Mouse (Mus musculus): ENCODE data around the gene Anxa11.
"Not testable (repeated sequence)": the region's sequence is repeated elsewhere in the genome, so short reads cannot be mapped to it uniquely, and the experiment has no call there.

DNA sequence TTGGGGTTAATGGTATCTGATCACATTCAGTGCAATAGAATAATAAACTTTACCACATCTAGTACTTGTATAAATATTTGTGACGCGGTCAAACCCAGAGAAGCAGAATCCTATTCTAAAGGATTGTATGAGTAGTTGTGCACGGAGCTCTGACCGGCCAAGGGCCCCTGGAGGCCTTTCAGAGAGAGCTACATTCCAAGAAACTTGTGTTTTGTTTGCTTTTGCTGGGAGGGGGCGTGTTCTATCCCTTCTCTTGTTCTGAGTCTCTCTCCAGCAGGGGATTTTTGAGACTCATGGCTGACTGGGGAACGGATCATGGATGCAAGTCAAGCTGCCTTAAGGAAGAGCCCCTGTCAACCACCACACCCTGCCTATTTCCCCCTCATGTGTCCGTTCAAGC, 53.7 kb downstream of the Anxa11 start:
- not testable (repeated sequence) for TF ChIP-seq POLR2A (IDR thresholded peaks at IDR 0.05; ENCODE audit: control insufficient read depth in 1 of 2, insufficient read depth in 1 of 2, low read depth in 1 of 2, low read length in 2 of 2, poor library complexity in 1 of 2); GABPA (IDR thresholded peaks at IDR 0.05; ENCODE audit: low read depth, low read length); ZC3H11A (IDR thresholded peaks at IDR 0.05; ENCODE audit: low read depth, low read length); CHD2 (IDR thresholded peaks at IDR 0.05; ENCODE audit: low read length); CTCF (IDR thresholded peaks at IDR 0.05 in 2 of 3, conservative IDR thresholded peaks at IDR 0.05 in 1 of 3; ENCODE audit: control insufficient read depth in 1 of 3, insufficient read depth in 1 of 3, low read depth in 2 of 3, low read length in 3 of 3, poor library complexity in 1 of 3, severe bottlenecking in 1 of 3); HCFC1 (IDR thresholded peaks at IDR 0.05; ENCODE audit: low read depth, low read length)

Data from MEL (cell line).